Mouse (Mus musculus) lung, postnatal 0 days (tissue): Measurements from ENCODE around the gene Tmprss11f. TPM values are rescaled to one million over a fixed set of nuclear protein-coding genes. Genes with fewer than 3 reads are reported as not detected.
"Not testable (repeated sequence)": the region's sequence is repeated elsewhere in the genome, so short reads cannot be mapped to it uniquely, and the experiment has no call there.

Source experiments
- ATAC-seq: fragments of 200-750 bp; cut with Nextera tagmentation; 2 replicates; pipeline ENCODE4 v1.8.0; 2017; ENCODE audit warnings: moderate library complexity
- DNase-seq: peaks from one replicate; pipeline ENCODE4 v3.0.0-alpha.2; 2016; ENCODE audit warnings: low spot score
- H3K27ac ChIP-seq: fragments of 300-500 bp; sonication (generic); 2 replicates; pipeline ENCODE4 v1.5.1; 2014; ENCODE audit warnings: antibody characterized with exemption, mild to moderate bottlenecking, low read length, mixed read lengths
- H3K27me3 ChIP-seq: fragments of 300-500 bp; sonication (generic); replicated peaks from 2 replicates; pipeline ENCODE4 v1.6.1; 2014; ENCODE audit warnings: low read length, mixed read lengths; ENCODE audit not compliant: insufficient read depth
- H3K36me3 ChIP-seq: fragments of 300-500 bp; sonication (generic); 2 replicates; pipeline ENCODE4 v1.6.1; 2014; ENCODE audit warnings: low read length, mixed read lengths; ENCODE audit not compliant: insufficient read depth
- H3K4me1 ChIP-seq: fragments of 300-500 bp; sonication (generic); 2 replicates; pipeline ENCODE4 v1.6.1; 2014; ENCODE audit warnings: antibody characterized with exemption, low read depth, low read length, mixed read lengths; ENCODE audit not compliant: insufficient read depth
- H3K4me2 ChIP-seq: fragments of 300-500 bp; sonication (generic); replicated peaks from 2 replicates; pipeline ENCODE4 v1.6.1; 2014; ENCODE audit warnings: low read depth, mild to moderate bottlenecking, low read length, moderate library complexity, mixed read lengths
- H3K4me3 ChIP-seq: fragments of 300-500 bp; sonication (generic); 2 replicates; pipeline ENCODE4 v1.5.1; 2014; ENCODE audit warnings: low read depth, low read length
- H3K9ac ChIP-seq: fragments of 300-500 bp; sonication (generic); replicated peaks from 2 replicates; pipeline ENCODE4 v1.6.1; 2014; ENCODE audit warnings: low read depth, mild to moderate bottlenecking
- H3K9me3 ChIP-seq: fragments of 300-500 bp; sonication (generic); 2 replicates; pipeline ENCODE4 v1.6.1; 2016; ENCODE audit warnings: low read length, mixed read lengths
- CTCF ChIP-seq: IDR thresholded peaks from 2 replicates; pipeline ENCODE4 v1.5.1; 2016; ENCODE audit warnings: antibody characterized with exemption, mild to moderate bottlenecking
- EP300 ChIP-seq: IDR thresholded peaks from 2 replicates; pipeline ENCODE4 v1.6.1; 2016; ENCODE audit warnings: antibody characterized with exemption, mild to moderate bottlenecking, control low read depth
- WGBS: fragments of 180-500 bp; shearing (Covaris S2); extraction: QIAGEN DNeasy Blood & Tissue Kit; methylation state at CpG from one replicate; pipeline ENCODE4 v1.1.7; 2014; 5-methylcytosine and 5-hydroxymethylcytosine counted together
- polyA plus RNA-seq: library from polyadenylated mRNA; unstranded; fragments of >200 nt; fragmentation: Nextera tagmentation; extraction: Ambion mirVana; gene quantifications from 2 replicates; pipeline ENCODE4 v1.2.1, GENCODE M21; 2015

The Tmprss11f gene
- polyA plus RNA-seq, 1 experiment from 2014 or later: not detected

GRCm38 (mm10) chr5:86582618-86583017 is 49.6 kb downstream of the Tmprss11f start:
- no peak for TF ChIP-seq EP300
- Histone ChIP-seq H3K4me1 (no peaks in the 10 kb centered on the region), H3K9me3 (no peaks in the 10 kb centered on the region), H3K27ac (no peak overlapping the region), H3K27me3 (no peaks in the 10 kb centered on the region), H3K4me3 (no peak overlapping the region), H3K4me2 (no peak overlapping the region), H3K36me3 (no peaks in the 10 kb centered on the region), H3K9ac (no peak overlapping the region)
- ATAC-seq (no peak), DNase-seq (no peak)
- WGBS: 85% methylated on average over 5 of the region's 5 CpGs

- H3K27ac ChIP-seq: no peak overlapping the region
- H3K4me1 ChIP-seq: no peaks in the 10 kb centered on the region
- ATAC-seq: no peak
- WGBS: 72% methylated on average over 5 of the region's 5 CpGs
- H3K9me3 ChIP-seq: no peaks in the 10 kb centered on the region
- H3K27me3 ChIP-seq: no peaks in the 10 kb centered on the region
- H3K4me3 ChIP-seq: no peak overlapping the region
- H3K36me3 ChIP-seq: no peaks in the 10 kb centered on the region
- TF ChIP-seq CTCF (no peak), EP300 (no peak)
- no peak overlapping the region for H3K9ac ChIP-seq
- DNase-seq: no peak
- H3K4me2 ChIP-seq: no peak overlapping the region
Measured at GRCm38 (mm10) chr5:86581998-86582397, 50.2 kb downstream of the Tmprss11f start.

- not testable (repeated sequence) for H3K27ac ChIP-seq, H3K27me3 ChIP-seq, H3K4me2 ChIP-seq, ATAC-seq, H3K36me3 ChIP-seq, H3K9ac ChIP-seq, H3K4me3 ChIP-seq, H3K9me3 ChIP-seq, H3K4me1 ChIP-seq, DNase-seq
- WGBS: 74% methylated on average over 8 of the region's 8 CpGs
Measured at GRCm38 (mm10) chr5:86578761-86579160, 53.5 kb downstream of the Tmprss11f start.

GRCm38 (mm10) chr5:86546693-86547092 is 85.5 kb downstream of the Tmprss11f start:
- H3K27ac ChIP-seq: no peak overlapping the region
- ATAC-seq (no peak), DNase-seq (no peak)
- no peak overlapping the region for H3K4me3 ChIP-seq
- WGBS: 85% methylated on average over 2 of the region's 2 CpGs
- no peaks in the 10 kb centered on the region for H3K36me3 ChIP-seq
- no peaks in the 10 kb centered on the region for H3K9me3 ChIP-seq
- H3K4me2 ChIP-seq: no peak overlapping the region
- H3K27me3 ChIP-seq: no peaks in the 10 kb centered on the region
- H3K4me1 ChIP-seq: no peaks in the 10 kb centered on the region
- no peak overlapping the region for H3K9ac ChIP-seq
- no peak for TF ChIP-seq CTCF
- no peak for TF ChIP-seq EP300

DNA sequence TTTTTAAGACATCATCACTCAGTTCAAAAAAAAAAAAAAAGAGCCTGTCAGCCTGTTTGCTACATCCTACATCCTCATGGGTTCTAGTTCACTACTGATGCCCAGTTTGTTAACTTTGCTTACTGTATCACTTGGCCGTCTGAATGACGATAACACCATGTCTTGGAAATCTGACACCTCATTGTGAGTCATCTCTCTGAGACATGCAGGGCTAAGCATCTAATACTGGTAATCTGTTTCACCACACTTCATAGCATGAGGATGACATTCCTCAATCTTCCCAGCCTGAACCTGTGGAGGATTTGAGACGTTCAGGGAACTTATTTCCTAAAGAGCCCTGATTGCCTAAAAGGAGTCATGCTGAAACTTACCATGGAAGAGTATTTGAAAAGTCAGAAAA is 91.6 kb downstream of the Tmprss11f start:
- Histone ChIP-seq H3K27ac (no peak overlapping the region), H3K9ac (no peak overlapping the region), H3K4me2 (no peak overlapping the region), H3K9me3 (no peaks in the 10 kb centered on the region), H3K27me3 (no peaks in the 10 kb centered on the region), H3K4me1 (no peaks in the 10 kb centered on the region), H3K36me3 (no peaks in the 10 kb centered on the region), H3K4me3 (no peak overlapping the region)
- DNase-seq (no peak), ATAC-seq (no peak)
- no peak for TF ChIP-seq EP300
- TF ChIP-seq CTCF: no peak
- 35% methylated on average over 3 of the region's 3 CpGs for WGBS

- no peak for ATAC-seq
- Histone ChIP-seq H3K4me3 (no peak overlapping the region), H3K4me1 (no peaks in the 10 kb centered on the region), H3K27ac (no peak overlapping the region), H3K9ac (no peak overlapping the region), H3K9me3 (no peaks in the 10 kb centered on the region), H3K36me3 (no peaks in the 10 kb centered on the region), H3K27me3 (no peaks in the 10 kb centered on the region), H3K4me2 (no peak overlapping the region)
- WGBS: 60% methylated on average over 2 of the region's 2 CpGs
- TF ChIP-seq CTCF (no peak), EP300 (no peak)
- DNase-seq: no peak
Measured at GRCm38 (mm10) chr5:86528725-86529124, 103.5 kb downstream of the Tmprss11f start.

DNA sequence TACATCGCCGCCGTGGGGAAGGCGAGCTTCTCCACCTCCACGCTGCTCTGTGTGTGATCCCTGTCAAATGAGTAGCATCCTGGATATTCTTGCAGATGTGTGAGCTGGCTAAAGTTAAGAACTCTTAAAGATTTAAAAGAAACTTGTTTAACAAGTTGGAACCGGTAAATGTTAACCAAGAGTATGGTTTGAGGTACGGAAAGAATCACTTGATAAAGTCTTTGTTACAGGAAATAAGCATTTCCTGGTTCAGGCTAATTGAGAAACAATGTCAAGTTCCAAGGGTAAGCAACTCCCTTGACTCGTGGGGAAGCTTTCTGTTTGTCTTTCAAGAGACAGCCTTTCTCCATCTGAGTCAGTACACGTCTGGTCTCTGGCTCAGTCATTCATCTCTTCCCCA is 113.7 kb downstream of the Tmprss11f start, which contains the start of gene Tmprss11g:
TSS of gene Tmprss11g (minus strand) at position 101 of the 400 bp plus-strand sequence.
- H3K9me3 ChIP-seq: no peaks in the 10 kb centered on the region
- DNase-seq (no peak), ATAC-seq (no peak)
- H3K4me3 ChIP-seq: no peak within 1 kb of the TSS
- H3K4me2 ChIP-seq: no peak within 1 kb of the TSS
- H3K9ac ChIP-seq: no peak within 1 kb of the TSS
- no peaks in the 10 kb centered on the region for H3K36me3 ChIP-seq
- 61% methylated on average over 9 of the region's 9 CpGs for WGBS
- H3K27ac ChIP-seq: no peak within 1 kb of the TSS
- no peak for TF ChIP-seq CTCF
- no peaks in the 10 kb centered on the region for H3K4me1 ChIP-seq
- H3K27me3 ChIP-seq: no peaks in the 10 kb centered on the region
